Mouse (Mus musculus) cortical plate, adult 2 months (tissue): ENCODE measurements at regions not wholly inside any gene's neighbourhood (a gene's known extent, or its start where the extent isn't known, plus 50 kb on each side); places are given as distances from the start of the nearest gene placed in this dataset.

Source experiments
- H3K27ac ChIP-seq: fragments of 200-500 bp; 2 replicates; pipeline ENCODE4 v1.5.1; 2012; ENCODE audit warnings: low read length, control low read depth, inconsistent platforms; ENCODE audit not compliant: insufficient read depth
- H3K4me1 ChIP-seq: fragments of 200-500 bp; 2 replicates; pipeline ENCODE4 v1.6.1; 2011; ENCODE audit warnings: low read length; ENCODE audit not compliant: control insufficient read depth, insufficient read depth
- H3K4me3 ChIP-seq: fragments of 200-500 bp; 2 replicates; pipeline ENCODE4 v1.5.1; 2011; ENCODE audit warnings: mild to moderate bottlenecking, low read length, control low read depth; ENCODE audit not compliant: insufficient read depth
- CTCF ChIP-seq: fragments of 200-500 bp; IDR thresholded peaks from 2 replicates; pipeline ENCODE4 v1.5.1; 2011; ENCODE audit warnings: mild to moderate bottlenecking, control low read depth, low read length; ENCODE audit not compliant: insufficient read depth; ENCODE audit errors: extremely low read depth
- POLR2A ChIP-seq: fragments of 200-500 bp; IDR thresholded peaks from 2 replicates; pipeline ENCODE4 v1.6.1; 2011; ENCODE audit warnings: mild to moderate bottlenecking, low read length, control low read depth; ENCODE audit not compliant: insufficient read depth; ENCODE audit errors: extremely low read depth

DNA sequence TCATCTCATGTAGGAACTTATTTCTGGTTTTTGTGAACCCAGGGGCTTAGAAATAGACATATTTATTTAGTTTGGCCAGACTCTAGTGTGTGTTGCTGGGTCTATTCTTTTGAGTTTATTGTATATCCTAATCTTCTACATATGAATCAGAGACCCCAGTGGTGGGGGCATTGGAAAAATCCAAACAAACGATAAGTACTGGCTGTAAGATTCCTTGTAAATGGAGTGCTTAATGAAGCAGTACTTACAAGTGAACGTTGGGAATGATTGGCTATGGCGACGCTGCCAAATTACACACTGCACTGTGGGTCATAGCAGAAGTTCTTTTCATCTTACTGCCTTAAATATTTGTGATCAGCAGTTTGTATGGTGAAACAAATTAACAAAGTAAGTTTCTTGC lies 289.0 kb downstream of the Meis1 start:
- no peaks in the 10 kb centered on the region for H3K4me1 ChIP-seq
- TF ChIP-seq POLR2A (no peak), CTCF (no peak)

DNA sequence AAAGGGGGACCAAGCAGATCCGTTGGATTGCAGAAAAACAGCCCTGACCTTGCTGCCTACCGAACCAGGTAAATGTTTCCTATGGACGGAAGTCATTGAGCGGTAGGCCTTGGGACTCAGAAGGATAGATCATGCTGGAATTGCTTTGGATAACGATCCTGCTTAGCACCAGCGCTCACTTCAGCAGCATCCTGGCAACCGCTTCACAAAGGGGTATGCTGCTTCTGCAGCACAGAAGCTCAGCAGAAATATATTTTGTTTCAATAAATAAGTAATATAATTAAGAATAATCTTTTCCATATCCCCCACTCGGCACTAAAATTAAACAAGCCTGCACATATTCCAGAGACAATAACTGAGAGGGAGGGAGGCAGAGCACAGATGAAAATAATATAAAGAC lies 296.0 kb downstream of the Meis1 start:
- Histone ChIP-seq H3K4me1 (no peaks in the 10 kb centered on the region), H3K4me3 (no peak overlapping the region), H3K27ac (no peak overlapping the region)
- TF ChIP-seq CTCF: no peak
- TF ChIP-seq POLR2A: no peak

More for the DNA sequence above, 289.0 kb downstream of the Meis1 start:
- Histone ChIP-seq H3K4me3 (no peak overlapping the region), H3K27ac (no peak overlapping the region)

DNA sequence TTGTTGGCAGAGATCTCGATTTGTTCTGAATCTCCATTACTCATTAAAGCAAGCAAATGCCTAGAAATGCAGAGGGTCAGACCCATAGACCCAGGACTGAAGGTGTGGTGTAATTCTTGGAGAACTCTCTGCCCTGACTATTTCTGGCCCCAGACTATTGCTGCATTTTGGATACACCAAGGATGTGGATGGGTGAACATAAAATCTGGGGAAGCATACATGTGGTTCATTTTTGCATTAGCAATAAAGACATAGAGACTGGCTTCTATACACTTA lies 303.0 kb downstream of the Meis1 start:
- Histone ChIP-seq H3K4me1 (no peaks in the 10 kb centered on the region), H3K4me3 (no peak overlapping the region), H3K27ac (no peak overlapping the region)
- no peak for TF ChIP-seq CTCF
- no peak for TF ChIP-seq POLR2A

DNA sequence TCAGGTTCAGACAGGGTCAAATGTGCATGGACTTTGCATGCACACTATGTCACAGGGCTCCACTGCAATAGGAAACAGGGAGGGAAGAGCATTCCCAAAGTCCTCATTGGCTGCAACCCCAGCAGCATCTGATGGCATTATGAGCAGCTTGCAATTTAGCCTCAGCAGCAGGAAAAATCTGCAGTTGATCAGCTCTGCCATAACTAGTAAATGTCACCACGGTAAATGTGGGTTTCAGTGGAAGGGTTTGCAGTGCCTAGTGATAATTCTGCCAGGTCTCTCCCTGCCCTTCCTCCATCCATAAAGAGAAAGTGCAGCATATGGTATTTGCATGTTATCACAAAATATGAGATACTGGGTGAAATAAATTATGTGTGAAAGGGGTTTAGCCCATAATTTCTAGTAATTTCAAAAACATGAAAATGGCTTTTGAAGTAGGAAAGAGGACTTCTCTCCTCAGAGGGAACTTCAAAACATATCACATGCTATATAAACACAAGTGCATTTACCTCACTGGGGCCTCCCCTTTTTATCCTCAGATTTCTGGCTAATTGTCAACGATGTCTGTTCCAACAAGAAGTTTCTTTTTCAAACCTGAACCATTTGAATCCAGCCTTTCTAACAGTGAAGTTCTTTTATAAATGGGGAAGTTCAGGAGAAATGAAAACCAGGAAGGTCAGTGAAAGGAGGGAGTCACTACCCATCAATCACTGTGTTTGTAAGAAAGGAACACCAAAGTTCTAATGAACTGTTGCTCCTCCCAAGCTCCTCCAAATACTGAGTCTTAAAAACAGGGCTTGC lies 303.5 kb downstream of the Meis1 start:
- TF ChIP-seq CTCF: no peak
- H3K27ac ChIP-seq: no peak overlapping the region
- no peaks in the 10 kb centered on the region for H3K4me1 ChIP-seq
- H3K4me3 ChIP-seq: no peak overlapping the region

DNA sequence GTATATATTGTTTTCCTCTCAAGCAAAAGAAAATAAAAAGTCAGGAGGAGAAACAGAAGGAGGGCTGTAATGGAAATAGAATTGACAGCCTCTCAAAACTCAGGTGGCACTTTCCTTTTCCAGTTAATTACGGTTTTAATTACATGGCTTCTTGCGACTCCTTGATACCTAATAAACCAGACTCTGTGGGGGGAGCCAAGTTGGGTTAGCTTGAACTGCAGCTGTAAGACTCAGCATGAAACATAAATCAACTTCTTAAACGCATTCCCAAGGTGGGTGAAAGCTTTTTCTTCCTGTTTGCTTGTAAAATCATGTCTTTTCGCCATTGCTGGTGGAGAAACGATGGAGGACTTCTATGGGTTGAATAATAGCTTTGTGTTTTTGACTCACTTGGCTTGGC lies 304.4 kb downstream of the Meis1 start:
- Histone ChIP-seq H3K4me1 (no peaks in the 10 kb centered on the region), H3K4me3 (no peak overlapping the region), H3K27ac (no peak overlapping the region)
- TF ChIP-seq POLR2A (no peak), CTCF (no peak)

DNA sequence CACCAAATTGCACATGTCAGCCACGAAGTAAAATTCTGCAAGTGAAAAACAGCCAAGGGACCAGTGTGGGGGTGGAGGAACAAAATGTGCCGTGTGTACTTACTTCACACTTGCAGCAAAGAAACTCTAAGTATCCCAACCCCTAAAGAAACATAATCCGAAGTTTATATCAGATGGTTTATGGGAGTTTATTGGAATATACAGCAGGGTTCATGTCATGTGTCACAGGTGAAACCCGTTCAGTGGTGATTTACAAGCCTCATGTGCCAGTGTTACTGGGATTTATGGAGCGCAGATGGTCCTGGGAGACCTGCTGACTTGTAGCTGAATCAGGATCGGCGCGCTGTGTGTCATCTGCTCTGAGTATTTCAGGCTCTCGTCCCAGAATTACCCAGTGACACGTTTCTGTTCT lies 306.1 kb downstream of the Meis1 start:
- Histone ChIP-seq H3K4me1 (no peaks in the 10 kb centered on the region), H3K27ac (no peak overlapping the region), H3K4me3 (no peak overlapping the region)
- TF ChIP-seq CTCF: no peak
- TF ChIP-seq POLR2A: no peak

DNA sequence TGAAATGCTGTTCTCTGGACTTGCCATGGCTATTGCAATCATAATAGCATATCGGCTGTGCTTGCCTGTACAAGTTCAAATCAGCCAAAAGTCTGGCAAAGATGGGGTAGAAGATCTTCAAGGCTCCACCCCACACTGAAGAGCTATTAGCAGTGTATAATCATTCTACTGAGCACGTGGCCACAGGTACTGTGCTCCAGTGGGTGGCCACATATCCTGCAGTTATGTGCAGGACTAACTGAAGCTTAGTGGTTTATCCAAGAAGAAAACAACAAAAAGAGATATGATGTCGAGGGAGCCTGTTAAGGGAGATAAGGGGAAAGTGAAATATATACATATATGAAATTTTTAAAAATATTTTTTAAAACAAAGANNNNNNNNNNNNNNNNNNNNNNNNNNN lies 309.2 kb downstream of the Meis1 start:
- TF ChIP-seq POLR2A: no peak
- TF ChIP-seq CTCF: no peak
- Histone ChIP-seq H3K4me3 (no peak overlapping the region), H3K4me1 (no peaks in the 10 kb centered on the region), H3K27ac (no peak overlapping the region)

DNA sequence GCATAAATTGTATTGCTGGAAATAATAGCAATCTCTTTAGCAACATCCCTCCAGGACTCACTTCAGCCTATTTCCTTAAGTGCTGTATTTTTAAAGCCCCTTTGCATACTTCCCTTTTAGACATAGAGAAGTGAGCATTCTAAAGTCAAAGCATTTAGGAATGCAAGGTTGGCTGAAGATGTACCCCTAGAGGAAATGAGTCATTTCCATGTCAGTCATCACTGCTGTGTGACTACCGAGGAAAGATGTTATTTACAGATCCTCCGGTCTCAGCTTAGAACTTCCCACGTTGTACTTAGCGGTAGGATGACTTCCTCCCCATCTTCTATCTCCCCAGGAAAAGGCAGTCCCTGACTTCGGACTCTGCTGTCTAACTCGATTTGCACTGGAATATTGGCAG lies 337.2 kb downstream of the Meis1 start:
- no peak for TF ChIP-seq CTCF
- TF ChIP-seq POLR2A: no peak
- Histone ChIP-seq H3K4me3 (no peak overlapping the region), H3K4me1 (no peaks in the 10 kb centered on the region), H3K27ac (no peak overlapping the region)

DNA sequence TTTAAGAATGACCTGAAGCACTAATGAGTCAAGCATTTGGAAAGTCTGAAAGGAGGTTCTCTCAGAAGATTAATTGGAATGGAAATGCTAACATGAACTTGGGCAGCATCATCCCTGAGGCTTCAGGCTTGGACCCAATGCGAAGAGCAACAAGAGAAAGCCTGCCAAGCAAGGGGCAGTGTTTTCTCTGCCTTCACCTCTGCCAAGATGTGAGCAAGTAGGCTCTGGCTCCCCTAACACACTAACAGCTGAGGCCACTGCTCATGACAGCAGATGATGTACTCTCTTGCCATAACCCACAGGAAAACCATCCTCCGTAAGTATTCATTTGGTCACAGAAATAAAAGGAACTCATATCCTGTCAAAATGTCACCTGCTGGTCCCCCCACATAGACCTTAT lies 341.9 kb downstream of the Meis1 start:
- H3K27ac ChIP-seq: no peak overlapping the region
- H3K4me1 ChIP-seq: no peaks in the 10 kb centered on the region
- no peak for TF ChIP-seq POLR2A
- no peak for TF ChIP-seq CTCF
- H3K4me3 ChIP-seq: no peak overlapping the region

DNA sequence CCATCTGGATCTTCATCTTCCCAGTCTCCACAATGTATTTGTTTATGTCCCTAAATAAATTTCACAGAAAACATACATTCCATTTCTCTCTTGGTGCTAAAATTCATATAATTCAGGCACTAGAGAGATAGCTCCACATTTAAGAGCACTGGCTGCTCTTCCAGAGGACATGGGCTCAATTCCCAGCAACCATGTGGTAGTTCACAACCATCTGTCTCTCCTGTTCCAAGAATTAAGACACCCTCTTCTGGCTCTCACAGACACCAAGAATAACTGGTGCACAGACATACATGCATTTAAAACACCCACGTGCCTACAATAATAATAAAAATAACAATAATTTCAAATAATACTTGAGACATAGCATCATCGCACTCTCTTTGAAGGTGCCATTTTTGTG lies 347.8 kb downstream of the Meis1 start:
- no peak for TF ChIP-seq POLR2A
- TF ChIP-seq CTCF: no peak
- no peaks in the 10 kb centered on the region for H3K4me1 ChIP-seq
- H3K4me3 ChIP-seq: no peak overlapping the region
- H3K27ac ChIP-seq: no peak overlapping the region
